Mouse (Mus musculus) liver, postnatal 0 days (tissue): ENCODE results near the gene Slc7a15.

Experiments
- CTCF ChIP-seq: sonication (generic); IDR thresholded peaks from 2 replicates; pipeline ENCODE4 v1.5.1; 2016; ENCODE audit warnings: antibody characterized with exemption, low read depth
- EP300 ChIP-seq: IDR thresholded peaks from 2 replicates; pipeline ENCODE4 v1.6.1; 2016; ENCODE audit warnings: antibody characterized with exemption, low read depth, mild to moderate bottlenecking

GRCm38 (mm10) chr12:8536221-8536965 lies 62.5 kb downstream of the Slc7a15 start:
- TF ChIP-seq CTCF (no peak), EP300 (no peak)
